Mouse (Mus musculus): ENCODE data around the gene Mkrn1.

DNA sequence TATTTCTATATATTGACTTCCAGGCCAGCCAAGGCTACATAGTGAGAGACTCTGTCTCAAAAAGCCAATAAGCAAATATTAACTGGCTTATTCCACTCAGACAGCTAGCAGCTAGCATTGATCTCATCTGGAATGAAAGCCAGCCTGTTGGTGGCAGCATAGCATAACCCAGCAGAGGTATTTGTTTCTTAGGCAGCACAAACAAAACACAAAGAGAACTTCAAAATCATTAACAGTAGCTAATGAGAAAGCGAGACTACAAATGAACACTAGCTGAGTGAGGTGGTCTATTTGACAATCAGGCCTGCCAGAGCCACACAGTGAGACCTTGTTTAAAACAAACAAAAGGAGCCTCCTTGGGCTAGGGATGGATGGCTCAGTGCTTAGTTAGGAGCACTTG, 6.2 kb downstream of the Mkrn1 start:
- TF ChIP-seq GATA1 (IDR thresholded peaks at IDR 0.05; ENCODE audit: low read length) (no peak), TAL1 (IDR thresholded peaks at IDR 0.05; ENCODE audit: low read length) (no peak)
